Mouse (Mus musculus) forebrain, postnatal 0 days (tissue): ENCODE measurements around the gene Zfp667. TPM values are rescaled to one million over a fixed set of nuclear protein-coding genes. Genes with fewer than 3 reads are reported as not detected.
A peak's percentile ranks its signal among the peaks of the same experiment; 100 is the strongest.
"Not testable (repeated sequence)": the region's sequence is repeated elsewhere in the genome, so short reads cannot be mapped to it uniquely, and the experiment has no call there.

Experiments used
- ATAC-seq: fragments of 200-750 bp; cut with Nextera tagmentation; 2 replicates; pipeline ENCODE4 v1.8.0; 2017; ENCODE audit warnings: mild to moderate bottlenecking, moderate library complexity
- DNase-seq: peaks from one replicate; pipeline ENCODE4 v3.0.0-alpha.2; 2015
- H3K27ac ChIP-seq: fragments of 300-500 bp; sonication (generic); 2 replicates; pipeline ENCODE4 v1.5.1; 2014; ENCODE audit warnings: low read depth, mild to moderate bottlenecking, antibody characterized with exemption, low read length, moderate library complexity, mixed read lengths
- H3K27me3 ChIP-seq: fragments of 300-500 bp; sonication (generic); 2 replicates; pipeline ENCODE4 v1.6.1; 2014; ENCODE audit warnings: mild to moderate bottlenecking, low read length, mixed read lengths; ENCODE audit not compliant: insufficient read depth
- H3K36me3 ChIP-seq: fragments of 300-500 bp; sonication (generic); 2 replicates; pipeline ENCODE4 v1.6.1; 2014; ENCODE audit warnings: mild to moderate bottlenecking, moderate library complexity; ENCODE audit not compliant: insufficient read depth
- H3K4me1 ChIP-seq: fragments of 300-500 bp; sonication (generic); 2 replicates; pipeline ENCODE4 v1.6.1; 2014; ENCODE audit warnings: antibody characterized with exemption; ENCODE audit not compliant: insufficient read depth
- H3K4me2 ChIP-seq: fragments of 300-500 bp; sonication (generic); 2 replicates; pipeline ENCODE4 v1.6.1; 2014; ENCODE audit warnings: low read depth, mild to moderate bottlenecking, moderate library complexity
- H3K4me3 ChIP-seq: fragments of 300-500 bp; sonication (generic); 2 replicates; pipeline ENCODE4 v1.5.1; 2014; ENCODE audit warnings: low read depth, low read length, mixed read lengths
- H3K9ac ChIP-seq: fragments of 300-500 bp; sonication (generic); 2 replicates; pipeline ENCODE4 v1.6.1; 2014; ENCODE audit warnings: mild to moderate bottlenecking
- H3K9me3 ChIP-seq: fragments of 300-500 bp; sonication (generic); 2 replicates; pipeline ENCODE4 v1.6.1; 2016; ENCODE audit warnings: low read length
- CTCF ChIP-seq: sonication (generic); IDR thresholded peaks from 2 replicates; pipeline ENCODE4 v1.5.1; 2016; ENCODE audit warnings: antibody characterized with exemption, control low read depth, low read depth
- WGBS: fragments of 180-500 bp; shearing (Covaris S2); extraction: QIAGEN DNeasy Blood & Tissue Kit; methylation state at CpG from one replicate; pipeline ENCODE4 v1.1.7; 2014; 5-methylcytosine and 5-hydroxymethylcytosine counted together
- polyA plus RNA-seq: library from polyadenylated mRNA; unstranded; fragments of >200 nt; fragmentation: Nextera tagmentation; extraction: Ambion mirVana; gene quantifications from 2 replicates; pipeline ENCODE4 v1.2.1, GENCODE M21; 2015
- total RNA-seq: library from RNA; depleted of rRNA; stranded (reverse); fragments of >200 nt; gene quantifications from 2 replicates; pipeline ENCODE4 v1.2.3, GENCODE M21; 2014

Zfp667 gene
- total and polyA plus RNA-seq, 2 experiments from 2014 or later, result 6.9 to 13.1 TPM

GRCm38 (mm10) chr7:6257386-6257785 lies 29.0 kb upstream of the Zfp667 start:
- TF ChIP-seq CTCF, result no peak
- 89% methylated on average over 4 of the region's 4 CpGs for WGBS
- no peaks in the 10 kb centered on the region for H3K9me3 ChIP-seq
- H3K27me3 ChIP-seq, result no peaks in the 10 kb centered on the region
- no peak overlapping the region for H3K4me3 ChIP-seq
- no peak overlapping the region for H3K4me2 ChIP-seq
- H3K36me3 ChIP-seq, result no peaks in the 10 kb centered on the region
- DNase-seq, result no peak
- no peak for ATAC-seq
- H3K9ac ChIP-seq, result no peak overlapping the region
- H3K27ac ChIP-seq, result no peak overlapping the region
- H3K4me1 ChIP-seq, result no peaks in the 10 kb centered on the region

GRCm38 (mm10) chr7:6258232-6259220 lies 27.9 kb upstream of the Zfp667 start:
- DNase-seq (no peak), ATAC-seq (no peak)
- no peaks in the 10 kb centered on the region for H3K36me3 ChIP-seq
- no peak overlapping the region for H3K27ac ChIP-seq
- WGBS, result 33% methylated on average over 16 of the region's 16 CpGs
- no peak overlapping the region for H3K4me3 ChIP-seq
- H3K9ac ChIP-seq, result no peak overlapping the region
- H3K27me3 ChIP-seq, result no peaks in the 10 kb centered on the region
- no peak for TF ChIP-seq CTCF
- no peaks in the 10 kb centered on the region for H3K4me1 ChIP-seq
- H3K4me2 ChIP-seq, result no peak overlapping the region
- H3K9me3 ChIP-seq, result no peaks in the 10 kb centered on the region

- not testable (repeated sequence) for H3K4me1 ChIP-seq, H3K4me3 ChIP-seq, H3K4me2 ChIP-seq, H3K9me3 ChIP-seq, H3K27me3 ChIP-seq, H3K27ac ChIP-seq, H3K9ac ChIP-seq, H3K36me3 ChIP-seq, ATAC-seq, DNase-seq
- WGBS, result 33% methylated on average over 2 of the region's 2 CpGs
Measured at GRCm38 (mm10) chr7:6260004-6260403, 26.4 kb upstream of the Zfp667 start.

- Histone ChIP-seq H3K4me3 (no peak overlapping the region), H3K4me1 (no peaks in the 10 kb centered on the region), H3K36me3 (no peaks in the 10 kb centered on the region), H3K9ac (no peak overlapping the region), H3K4me2 (no peak overlapping the region), H3K27ac (no peak overlapping the region), H3K9me3 (no peaks in the 10 kb centered on the region), H3K27me3 (no peaks in the 10 kb centered on the region)
- WGBS, result 76% methylated on average over 3 of the region's 3 CpGs
- TF ChIP-seq CTCF, result no peak
- no peak for ATAC-seq
- DNase-seq, result no peak
Measured at GRCm38 (mm10) chr7:6262120-6262519, 24.3 kb upstream of the Zfp667 start.

- H3K9ac ChIP-seq, result no peak overlapping the region
- no peak for TF ChIP-seq CTCF
- H3K4me2 ChIP-seq, result no peak overlapping the region
- H3K27ac ChIP-seq, result no peak overlapping the region
- 84% methylated on average over 4 of the region's 4 CpGs for whole genome bisulfite sequencing
- no peaks in the 10 kb centered on the region for H3K9me3 ChIP-seq
- no peak for DNase-seq
- no peaks in the 10 kb centered on the region for H3K4me1 ChIP-seq
- H3K36me3 ChIP-seq, result no peaks in the 10 kb centered on the region
- H3K27me3 ChIP-seq, result no peaks in the 10 kb centered on the region
- ATAC-seq, result no peak
- no peak overlapping the region for H3K4me3 ChIP-seq
Measured at GRCm38 (mm10) chr7:6262984-6263383, 23.4 kb upstream of the Zfp667 start.

- WGBS, result 62% methylated on average over 8 of the region's 8 CpGs
- DNase-seq, result no peak
- no peak overlapping the region for H3K4me2 ChIP-seq
- ATAC-seq, result no peak
- peak; percentile 52 for TF ChIP-seq CTCF
- no peak overlapping the region for H3K4me3 ChIP-seq
- H3K36me3 ChIP-seq, result no peaks in the 10 kb centered on the region
- H3K9me3 ChIP-seq, result no peaks in the 10 kb centered on the region
- no peak overlapping the region for H3K9ac ChIP-seq
- no peaks in the 10 kb centered on the region for H3K27me3 ChIP-seq
- no peaks in the 10 kb centered on the region for H3K4me1 ChIP-seq
- H3K27ac ChIP-seq, result no peak overlapping the region
Measured at GRCm38 (mm10) chr7:6265695-6266094, 20.7 kb upstream of the Zfp667 start.

GRCm38 (mm10) chr7:6277906-6278305 lies 8.5 kb upstream of the Zfp667 start:
- WGBS, result 56% methylated on average over 3 of the region's 3 CpGs
- ATAC-seq (no peak), DNase-seq (no peak)
- Histone ChIP-seq H3K4me2 (no peak overlapping the region), H3K36me3 (no peaks in the 10 kb centered on the region), H3K27me3 (no peaks in the 10 kb centered on the region), H3K9ac (no peak overlapping the region), H3K4me3 (no peak overlapping the region), H3K27ac (no peak overlapping the region), H3K9me3 (no peaks in the 10 kb centered on the region), H3K4me1 (no peaks in the 10 kb centered on the region)
- no peak for TF ChIP-seq CTCF
